Comparison of ENCODE assay signal across 8 mouse cellular contexts in genomic region chr6:56908912-56909311, GRCm38 (mm10). TPM values are rescaled to one million over a fixed set of nuclear protein-coding genes. Genes with fewer than 3 reads are reported as not detected.
DNase-seq lines count a peak whose midpoint lies in the region; ATAC-seq and TF ChIP-seq lines count a peak whose summit lies in the region.

No protein-coding gene starts in this region.

- no peaks in the 10 kb centered on the region for H3K9me3 ChIP-seq in forebrain, postnatal 0 days (ENCODE audit: low read length)
- no peaks in the 10 kb centered on the region for H3K9me3 ChIP-seq in intestine, embryonic 15.5 days
- no peaks in the 10 kb centered on the region for H3K9me3 ChIP-seq in limb, embryonic 14.5 days (ENCODE audit: control insufficient read depth, low read length)
- no peaks in the 10 kb centered on the region for H3K9me3 ChIP-seq in neural tube, embryonic 13.5 days

- TF ChIP-seq CTCF in forebrain, postnatal 0 days (IDR thresholded peaks at IDR 0.05; ENCODE audit: low read depth) = peak; percentile 71

- DNase-seq in ovary, postnatal 14 days (ENCODE audit: low spot score) = peak; percentile 37
- DNase-seq in ovary, postnatal 10 days (ENCODE audit: low spot score) = no peak
- DNase-seq in adrenal gland, adult (ENCODE audit: inconsistent age in 2 of 2, low spot score in 1 of 2) = peak; percentile 68 to 84
- DNase-seq in forebrain, postnatal 0 days = peak; percentile 50
- DNase-seq in limb, embryonic 14.5 days (ENCODE audit: low spot score) = peak; percentile 61
- peak; percentile 81 for DNase-seq in thymus, postnatal 4 days

- H3K27me3 ChIP-seq in forebrain, postnatal 0 days (ENCODE audit: insufficient read depth, low read length) = no peaks in the 10 kb centered on the region
- H3K27me3 ChIP-seq in intestine, embryonic 15.5 days (replicated peaks) = no peaks in the 10 kb centered on the region
- no peaks in the 10 kb centered on the region for H3K27me3 ChIP-seq in limb, embryonic 14.5 days (ENCODE audit: control insufficient read depth, insufficient read depth, low read length)
- H3K27me3 ChIP-seq in neural tube, embryonic 13.5 days = no peaks in the 10 kb centered on the region

- H3K27ac ChIP-seq in forebrain, postnatal 0 days (ENCODE audit: low read depth, low read length) = no peak overlapping the region
- H3K27ac ChIP-seq in intestine, embryonic 15.5 days = no peak overlapping the region
- H3K27ac ChIP-seq in limb, embryonic 14.5 days (replicated peaks; ENCODE audit: low read depth, low read length) = no peak overlapping the region
- H3K27ac ChIP-seq in neural tube, embryonic 13.5 days (replicated peaks) = no peak overlapping the region

- peaks cover 3% of the 10 kb centered on the region; the same call in 1 of the 2 replicates for H3K4me1 ChIP-seq in forebrain, postnatal 0 days (ENCODE audit: insufficient read depth)
- H3K4me1 ChIP-seq in intestine, embryonic 15.5 days (replicated peaks) = peaks cover 12% of the 10 kb centered on the region; the same call in 1 of the 2 replicates
- H3K4me1 ChIP-seq in limb, embryonic 14.5 days (ENCODE audit: control insufficient read depth, insufficient read depth, low read length) = peaks cover 2% of the 10 kb centered on the region
- H3K4me1 ChIP-seq in neural tube, embryonic 13.5 days (replicated peaks) = peaks cover 23% of the 10 kb centered on the region

- no peak overlapping the region for H3K4me3 ChIP-seq in forebrain, postnatal 0 days (ENCODE audit: low read depth, low read length)
- no peak overlapping the region for H3K4me3 ChIP-seq in intestine, embryonic 15.5 days (replicated peaks)
- no peak overlapping the region for H3K4me3 ChIP-seq in limb, embryonic 14.5 days (replicated peaks; ENCODE audit: low read length)
- H3K4me3 ChIP-seq in neural tube, embryonic 13.5 days = no peak overlapping the region

- H3K36me3 ChIP-seq in forebrain, postnatal 0 days (ENCODE audit: insufficient read depth) = no peaks in the 10 kb centered on the region
- H3K36me3 ChIP-seq in intestine, embryonic 15.5 days = no peaks in the 10 kb centered on the region
- no peaks in the 10 kb centered on the region for H3K36me3 ChIP-seq in limb, embryonic 14.5 days (ENCODE audit: control insufficient read depth, insufficient read depth, low read length)
- no peaks in the 10 kb centered on the region for H3K36me3 ChIP-seq in neural tube, embryonic 13.5 days

- no peak overlapping the region for H3K4me2 ChIP-seq in forebrain, postnatal 0 days (ENCODE audit: low read depth)
- H3K4me2 ChIP-seq in intestine, embryonic 15.5 days (replicated peaks) = no peak overlapping the region
- H3K4me2 ChIP-seq in limb, embryonic 14.5 days (replicated peaks; ENCODE audit: low read depth, low read length, severe bottlenecking) = no peak overlapping the region
- H3K4me2 ChIP-seq in neural tube, embryonic 13.5 days = no peak overlapping the region

- WGBS in forebrain, postnatal 0 days = 19% methylated on average over 4 of the region's 4 CpGs
- WGBS in intestine, embryonic 15.5 days = 11% methylated on average over 4 of the region's 4 CpGs
- 10% methylated on average over 4 of the region's 4 CpGs for WGBS in limb, embryonic 14.5 days
- 19% methylated on average over 4 of the region's 4 CpGs for WGBS in neural tube, embryonic 13.5 days

- H3K9ac ChIP-seq in forebrain, postnatal 0 days = no peak overlapping the region
- no peak overlapping the region for H3K9ac ChIP-seq in intestine, embryonic 15.5 days
- H3K9ac ChIP-seq in limb, embryonic 14.5 days (ENCODE audit: low read depth, low read length, severe bottlenecking) = no peak overlapping the region
- H3K9ac ChIP-seq in neural tube, embryonic 13.5 days = no peak overlapping the region

- no peak for TF ChIP-seq POLR2A in limb, embryonic 14.5 days (IDR thresholded peaks at IDR 0.05; ENCODE audit: borderline replicate concordance, extremely low read depth, insufficient read depth, insufficient read length)

- no peak for ATAC-seq in forebrain, postnatal 0 days
- peak; percentile 46; the same call in 1 of the 2 replicates for ATAC-seq in intestine, embryonic 15.5 days
- ATAC-seq in limb, embryonic 14.5 days (ENCODE audit: low FRiP score, low read depth) = peak; percentile 55; the same call in 1 of the 2 replicates
- peak; percentile 41; the same call in 1 of the 2 replicates for ATAC-seq in neural tube, embryonic 13.5 days (ENCODE audit: low read depth)

RNA-seq across cellular contexts. Expression of gene Nt5c3, which starts 14.8 kb away (rescaled TPM):
- 114 and 119 TPM in 2 replicates for total RNA-seq in forebrain, postnatal 0 days (2014; rRNA removed)
- polyA plus RNA-seq in forebrain, postnatal 0 days (2015; fragmentation: Nextera tagmentation; extraction: Ambion mirVana) = 197 and 225 TPM in 2 replicates
- polyA plus RNA-seq in intestine, embryonic 15.5 days (2015; fragmentation: Nextera tagmentation; extraction: Ambion mirVana) = 66.9 and 73.3 TPM in 2 replicates
- 18.8 and 22.7 TPM in 2 replicates for polyA plus RNA-seq in limb, embryonic 14.5 days (2012; rRNA removed)
- 60.3 and 62.9 TPM in 2 replicates for polyA plus RNA-seq in limb, embryonic 14.5 days (2014; fragmentation: Nextera tagmentation; extraction: Ambion mirVana)
- polyA plus RNA-seq in neural tube, embryonic 13.5 days (2015; fragmentation: Nextera tagmentation; extraction: Ambion mirVana) = 140 and 147 TPM in 2 replicates

RNA-seq across cellular contexts. Expression of gene Vmn1r4, which starts 14.9 kb away (rescaled TPM):
- total RNA-seq in forebrain, postnatal 0 days (2014; rRNA removed) = 0.31 and 1.00 TPM in 2 replicates
- 0.67 and 0.73 TPM in 2 replicates for polyA plus RNA-seq in forebrain, postnatal 0 days (2015; fragmentation: Nextera tagmentation; extraction: Ambion mirVana)
- 0.32 and 0.49 TPM in 2 replicates for polyA plus RNA-seq in intestine, embryonic 15.5 days (2015; fragmentation: Nextera tagmentation; extraction: Ambion mirVana)
- polyA plus RNA-seq in limb, embryonic 14.5 days (2012; rRNA removed) = 0.15 and 0.24 TPM in 2 replicates
- 0.12 and 0.29 TPM in 2 replicates for polyA plus RNA-seq in limb, embryonic 14.5 days (2014; fragmentation: Nextera tagmentation; extraction: Ambion mirVana)
- 0.73 and 0.90 TPM in 2 replicates for polyA plus RNA-seq in neural tube, embryonic 13.5 days (2015; fragmentation: Nextera tagmentation; extraction: Ambion mirVana)
